Mouse (Mus musculus): ENCODE results near the gene Tcaim. TPM values are rescaled to one million over a fixed set of nuclear protein-coding genes. Genes with fewer than 3 reads are reported as not detected.

Tcaim gene
- total RNA-seq (2018; cell fraction: chromatin; rRNA removed): 10 to 100 TPM in 15 of 26 experiments, 1 to 10 TPM in 11; 2.5 to 24.1 (median 11.7) TPM
- 1 to 10 TPM; 1.5 to 5.6 (median 3.8) TPM for total RNA-seq (2018; cell fraction: cytosol; rRNA removed)
- total RNA-seq (2018; cell fraction: nucleus; rRNA removed): 10 to 100 TPM in 9 of 26 experiments, 1 to 10 TPM in 17; 1.3 to 19.4 (median 7.6) TPM
- 3.2 to 5.7 TPM (median 4.8 TPM) in 3 replicates for polyA plus RNA-seq (2018)

DNA sequence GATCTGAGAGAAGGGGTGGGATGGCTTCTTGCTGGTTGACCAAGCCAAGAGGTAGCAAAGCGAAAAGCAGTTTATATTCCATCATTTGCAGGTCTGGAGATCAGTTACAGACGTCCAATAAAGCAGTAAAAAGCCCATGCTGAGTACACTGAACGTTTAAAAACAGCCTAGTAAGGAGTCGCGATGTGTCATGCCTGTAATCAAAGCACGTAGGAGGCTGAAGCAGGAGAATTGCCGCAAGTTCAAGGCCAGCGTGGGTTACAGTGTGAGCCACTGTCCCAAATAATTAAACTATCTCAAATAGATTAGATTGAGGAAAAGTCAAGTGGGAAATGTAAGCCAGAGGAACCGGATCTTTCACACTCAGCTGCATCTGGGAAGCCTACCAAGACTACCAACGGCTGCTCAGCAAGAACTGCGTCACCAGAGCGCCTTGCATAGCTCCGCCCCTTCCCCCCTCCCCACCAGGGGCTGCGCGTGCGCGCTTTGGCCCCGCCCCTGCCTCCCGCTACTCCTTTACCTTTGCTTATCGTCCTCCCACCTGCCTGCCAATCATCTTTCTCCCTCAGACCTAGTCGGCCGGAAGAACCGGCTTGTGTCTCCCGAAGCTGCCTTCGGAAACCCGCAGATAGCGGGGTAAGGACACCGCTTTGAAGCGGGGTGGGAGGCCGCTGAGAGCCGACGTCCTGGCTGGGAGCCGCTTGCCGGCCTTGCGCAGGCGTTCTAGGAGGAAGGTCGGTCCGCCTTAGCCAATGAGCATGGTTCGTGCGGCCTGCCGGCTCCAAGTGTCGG, at the start of gene Tcaim:
Gene Tcaim, plus strand, starts transcription at position 487 of the 792 bp plus-strand sequence.
- no peaks in the 10 kb centered on the region for H3K36me3 ChIP-seq (ENCODE audit: inconsistent target)
- H3K79me2 ChIP-seq (ENCODE audit: inconsistent target): peaks cover 9% of the 10 kb centered on the region; the same call in 1 of the 2 replicates
- H3K4me3 ChIP-seq (ENCODE audit: inconsistent target): peak within 1 kb of the TSS; percentile 52
- peak within 1 kb of the TSS; percentile 37 for H3K27ac ChIP-seq
- 8% methylated on average over 42 of the region's 42 CpGs for WGBS (ENCODE audit: missing documents)

DNA sequence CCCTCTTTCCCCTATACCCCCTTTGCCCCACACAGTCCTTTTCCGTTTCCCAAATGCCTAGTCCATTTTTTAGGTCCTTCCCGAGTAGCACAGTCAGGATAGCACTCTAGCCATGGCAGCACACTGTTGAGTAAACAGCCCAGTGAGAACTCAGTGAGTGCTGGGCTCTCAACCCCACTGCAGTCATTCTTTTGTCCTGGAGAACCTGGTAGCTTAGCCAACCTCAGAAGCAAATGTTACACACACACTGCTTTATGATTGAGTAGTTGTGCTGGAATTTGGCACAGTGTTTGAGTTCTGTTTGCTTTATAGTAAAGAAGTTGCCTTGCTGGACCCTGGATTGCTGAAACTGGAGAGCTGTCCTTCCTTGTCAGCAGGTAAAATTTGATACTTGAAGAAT, 47.7 kb upstream of the Tcaim start:
- 76% methylated on average over 2 of the region's 2 CpGs for WGBS (ENCODE audit: missing documents)
- no peak overlapping the region for H3K27ac ChIP-seq
- H3K79me2 ChIP-seq (ENCODE audit: inconsistent target): no peaks in the 10 kb centered on the region
- H3K4me3 ChIP-seq (ENCODE audit: inconsistent target): no peak overlapping the region
- no peaks in the 10 kb centered on the region for H3K36me3 ChIP-seq (ENCODE audit: inconsistent target)

DNA sequence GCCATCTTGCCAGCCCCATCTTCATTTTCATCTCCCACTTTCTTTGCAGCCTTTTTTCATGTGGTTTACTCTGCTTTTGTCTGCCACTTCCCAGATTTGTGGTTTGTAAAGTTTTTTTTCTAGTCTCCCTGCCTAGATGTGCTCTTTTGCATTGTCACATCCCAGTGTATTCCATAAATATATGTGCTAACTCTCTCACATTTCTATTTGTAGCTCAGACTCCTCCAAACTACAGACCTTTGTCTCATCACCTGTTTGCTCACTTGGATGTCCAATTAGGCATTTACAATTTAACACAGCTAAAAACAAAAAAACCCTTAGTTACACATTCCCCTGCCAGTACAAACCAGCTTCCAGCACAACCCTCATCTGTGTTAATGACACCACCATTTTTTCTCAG, 45.2 kb upstream of the Tcaim start:
- no peaks in the 10 kb centered on the region for H3K79me2 ChIP-seq (ENCODE audit: inconsistent target)
- no peaks in the 10 kb centered on the region for H3K36me3 ChIP-seq (ENCODE audit: inconsistent target)
- H3K4me3 ChIP-seq (ENCODE audit: inconsistent target): no peak overlapping the region
- no peak overlapping the region for H3K27ac ChIP-seq

DNA sequence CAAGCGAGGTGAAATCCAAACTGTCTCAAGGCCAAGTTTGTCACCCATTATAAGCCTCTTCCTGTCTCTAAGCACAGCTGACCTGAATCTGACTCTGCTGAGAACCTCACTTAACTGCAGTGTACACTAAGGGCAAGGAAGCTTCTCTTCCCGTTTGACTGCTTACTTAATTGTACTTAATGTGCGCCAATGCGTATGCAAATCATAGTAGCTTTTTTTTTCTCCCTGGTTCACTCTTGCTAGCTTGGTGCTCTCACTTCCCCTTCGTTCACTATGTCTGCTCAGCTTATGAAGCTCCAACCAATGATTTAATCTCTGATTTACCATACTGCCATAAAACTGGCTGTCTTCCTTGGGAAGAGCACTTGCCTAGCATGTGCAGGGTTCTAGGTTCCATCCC, 20.1 kb upstream of the Tcaim start:
- Histone ChIP-seq H3K4me3 (ENCODE audit: inconsistent target) (no peak overlapping the region), H3K79me2 (ENCODE audit: inconsistent target) (no peaks in the 10 kb centered on the region), H3K36me3 (ENCODE audit: inconsistent target) (no peaks in the 10 kb centered on the region), H3K27ac (no peak overlapping the region)
- 20% methylated on average over 5 of the region's 5 CpGs for WGBS (ENCODE audit: missing documents)

DNA sequence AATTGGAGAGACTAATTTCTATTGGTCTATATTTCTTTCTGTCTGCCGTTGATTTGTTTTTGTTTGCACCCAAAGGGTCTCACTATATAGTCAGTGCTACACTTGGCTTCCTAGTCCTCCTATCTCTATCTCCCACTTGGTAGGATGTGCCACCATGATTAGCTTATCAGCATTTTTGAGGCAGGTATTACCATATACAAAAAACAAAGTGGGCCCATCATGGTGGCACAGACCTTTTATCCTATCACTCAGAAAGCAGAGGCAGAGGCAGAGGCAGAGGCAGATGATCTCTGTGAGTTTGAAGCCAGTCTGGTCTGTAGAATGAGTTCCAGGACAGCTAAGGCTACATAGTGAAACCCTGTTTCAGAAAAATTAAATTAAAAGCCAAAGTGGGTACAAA, 18.8 kb upstream of the Tcaim start:
- 94% methylated on average over 1 of the region's 1 CpGs for WGBS (ENCODE audit: missing documents)
- Histone ChIP-seq H3K36me3 (ENCODE audit: inconsistent target) (no peaks in the 10 kb centered on the region), H3K79me2 (ENCODE audit: inconsistent target) (no peaks in the 10 kb centered on the region), H3K27ac (no peak overlapping the region), H3K4me3 (ENCODE audit: inconsistent target) (no peak overlapping the region)

DNA sequence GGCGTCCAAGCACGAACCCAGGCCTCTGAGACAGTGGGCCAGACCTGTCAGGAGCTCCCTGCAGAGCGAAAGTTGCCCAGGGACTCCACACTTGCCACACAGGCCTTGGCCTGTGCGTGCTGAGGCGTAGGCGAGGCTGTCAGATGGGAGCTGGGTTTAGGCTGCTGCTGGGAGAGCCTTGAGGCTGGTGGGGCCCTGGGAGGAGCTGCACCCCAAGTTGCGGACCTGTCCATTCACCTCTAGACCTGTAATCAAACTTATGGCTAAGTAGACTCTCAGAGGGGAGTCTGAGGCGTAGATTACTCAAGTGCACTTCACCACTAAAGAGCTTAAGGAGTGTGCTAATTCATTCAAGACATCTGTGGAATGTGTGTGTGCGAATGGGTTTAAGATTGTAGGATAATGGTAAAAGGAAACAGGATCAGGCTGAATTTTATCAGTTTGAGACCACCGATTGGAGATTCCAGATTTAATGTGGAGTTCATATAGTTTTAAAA, 554 bp downstream of the Tcaim start:
- H3K27ac ChIP-seq: peak overlapping the region; percentile 37; the same call in 1 of the 2 replicates
- no peaks in the 10 kb centered on the region for H3K36me3 ChIP-seq (ENCODE audit: inconsistent target)
- H3K79me2 ChIP-seq (ENCODE audit: inconsistent target): peaks cover 9% of the 10 kb centered on the region; the same call in 1 of the 2 replicates
- H3K4me3 ChIP-seq (ENCODE audit: inconsistent target): peak overlapping the region; percentile 52
- 27% methylated on average over 10 of the region's 10 CpGs for WGBS (ENCODE audit: missing documents)

DNA sequence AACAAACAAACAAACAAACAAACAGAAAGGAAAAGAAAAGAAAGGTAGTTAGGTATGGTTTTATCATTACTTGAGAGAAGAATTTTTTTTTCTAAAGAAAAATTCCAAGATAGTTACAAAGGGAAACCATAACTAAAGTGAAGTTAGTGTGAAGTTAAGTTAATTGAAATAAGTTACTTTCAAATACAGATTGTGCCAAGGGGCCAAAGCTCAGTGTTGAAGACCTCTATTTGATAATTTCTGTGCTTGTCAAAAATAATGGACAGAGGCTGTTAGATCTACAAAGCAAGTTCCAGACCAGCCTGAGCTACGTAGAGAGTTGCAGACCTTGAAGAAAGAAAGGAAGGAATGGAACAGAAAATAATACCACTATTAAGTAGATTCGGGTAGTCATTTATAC, 1.8 kb downstream of the Tcaim start:
- Histone ChIP-seq H3K79me2 (ENCODE audit: inconsistent target) (peaks cover 9% of the 10 kb centered on the region; the same call in 1 of the 2 replicates), H3K27ac (no peak overlapping the region), H3K4me3 (ENCODE audit: inconsistent target) (no peak overlapping the region), H3K36me3 (ENCODE audit: inconsistent target) (peaks cover under 1% of the 10 kb centered on the region; the same call in 1 of the 2 replicates)
- 92% methylated on average over 2 of the region's 2 CpGs for WGBS (ENCODE audit: missing documents)

DNA sequence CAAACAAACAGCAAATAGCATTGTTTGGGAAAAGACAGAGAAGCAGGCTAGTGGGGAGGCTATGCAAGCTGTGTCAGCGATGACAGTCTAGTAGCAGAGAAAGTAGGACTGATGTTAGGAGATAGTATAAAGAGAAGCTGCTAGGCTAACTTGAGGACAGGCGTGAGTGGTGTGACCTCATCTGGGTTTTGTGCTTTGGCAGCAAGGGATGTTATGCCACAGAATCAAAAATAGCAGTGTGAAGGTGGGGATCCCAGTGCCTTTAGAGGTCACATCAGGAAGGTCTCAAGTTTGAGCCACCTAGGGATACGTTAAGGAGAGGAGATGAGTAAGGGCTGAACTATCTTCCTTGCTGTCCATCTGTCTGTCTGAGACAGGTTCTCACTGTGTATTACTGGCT, 4.9 kb downstream of the Tcaim start:
- Histone ChIP-seq H3K27ac (no peak overlapping the region), H3K36me3 (ENCODE audit: inconsistent target) (peaks cover 4% of the 10 kb centered on the region; the same call in 1 of the 2 replicates), H3K4me3 (ENCODE audit: inconsistent target) (no peak overlapping the region), H3K79me2 (ENCODE audit: inconsistent target) (peaks cover 9% of the 10 kb centered on the region; the same call in 1 of the 2 replicates)
- WGBS (ENCODE audit: missing documents): 91% methylated on average over 3 of the region's 3 CpGs

DNA sequence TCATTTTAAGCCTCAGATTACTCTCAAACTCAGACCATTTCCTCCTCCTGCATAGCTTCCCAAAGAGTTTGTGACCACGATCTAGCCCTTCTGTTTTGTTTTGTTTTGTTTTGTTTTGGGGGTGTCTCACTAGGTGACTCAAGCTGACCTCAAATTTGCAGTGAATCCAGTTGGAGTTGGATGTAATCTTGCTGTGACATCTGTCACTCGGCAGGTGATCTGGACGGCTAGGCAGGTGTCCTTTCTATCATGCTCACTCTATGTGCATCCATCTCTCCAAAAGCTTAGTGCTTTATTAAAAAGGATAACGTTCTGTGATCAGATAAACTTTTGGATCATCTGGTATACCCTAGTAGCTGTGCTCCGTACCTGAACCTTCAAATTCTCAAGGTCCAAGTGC, 7.0 kb downstream of the Tcaim start:
- Histone ChIP-seq H3K36me3 (ENCODE audit: inconsistent target) (peaks cover 4% of the 10 kb centered on the region; the same call in 1 of the 2 replicates), H3K79me2 (ENCODE audit: inconsistent target) (no peaks in the 10 kb centered on the region), H3K27ac (no peak overlapping the region), H3K4me3 (ENCODE audit: inconsistent target) (no peak overlapping the region)
- 87% methylated on average over 5 of the region's 5 CpGs for WGBS (ENCODE audit: missing documents)

DNA sequence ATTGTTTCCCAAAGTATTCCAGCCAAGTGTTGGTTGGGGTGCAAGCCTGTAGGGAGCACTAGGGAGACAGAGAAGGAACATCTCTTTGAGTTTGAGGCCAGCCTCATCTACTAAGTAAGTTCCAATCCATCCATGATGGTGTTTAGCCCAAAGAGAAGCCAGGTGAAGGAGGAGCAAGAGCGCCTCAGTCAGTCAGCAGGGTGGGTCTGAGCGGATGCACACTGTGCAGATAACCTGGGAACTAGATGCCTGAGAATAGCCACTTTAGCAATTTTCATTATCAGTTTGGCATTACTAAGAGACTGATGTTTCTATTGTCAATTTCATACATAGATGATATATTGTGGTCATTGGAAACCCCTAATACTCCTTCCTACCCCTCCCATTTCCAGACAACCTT, 9.4 kb downstream of the Tcaim start:
- no peaks in the 10 kb centered on the region for H3K79me2 ChIP-seq (ENCODE audit: inconsistent target)
- no peak overlapping the region for H3K4me3 ChIP-seq (ENCODE audit: inconsistent target)
- H3K27ac ChIP-seq: no peak overlapping the region
- WGBS (ENCODE audit: missing documents): 92% methylated on average over 2 of the region's 2 CpGs
- H3K36me3 ChIP-seq (ENCODE audit: inconsistent target): peaks cover 5% of the 10 kb centered on the region; the same call in 1 of the 2 replicates

DNA sequence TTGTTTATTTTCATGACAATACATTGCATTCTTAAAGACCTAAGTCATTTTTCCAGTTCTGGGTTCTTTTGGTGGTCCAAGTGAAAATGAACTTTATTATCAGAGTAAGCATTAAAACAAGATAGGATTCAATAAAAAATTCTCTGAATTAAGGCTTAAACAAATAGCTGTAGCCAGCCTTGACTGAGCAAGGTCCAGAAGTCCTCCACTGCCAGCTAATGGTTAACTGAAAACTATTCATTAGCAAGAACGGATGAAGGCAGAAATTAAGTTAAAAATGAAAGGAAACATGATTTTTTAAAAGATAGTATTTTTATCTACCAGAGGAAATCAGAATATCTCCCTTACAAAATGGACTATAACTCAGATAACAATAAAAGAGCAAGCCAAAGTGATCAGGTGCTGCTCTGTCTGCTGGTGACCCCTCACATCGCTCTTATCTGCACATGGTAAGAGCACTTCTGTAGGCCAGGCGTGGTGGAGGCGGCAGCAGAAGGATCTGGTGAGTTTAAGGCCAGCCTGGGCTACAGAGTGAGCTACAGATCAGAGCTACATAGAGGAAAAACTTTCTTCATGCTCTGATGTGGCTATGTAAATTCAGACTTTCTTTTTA, 10.0 kb downstream of the Tcaim start:
- 94% methylated on average over 4 of the region's 4 CpGs for WGBS (ENCODE audit: missing documents)
- H3K36me3 ChIP-seq (ENCODE audit: inconsistent target): peaks cover 10% of the 10 kb centered on the region
- H3K27ac ChIP-seq: no peak overlapping the region
- H3K4me3 ChIP-seq (ENCODE audit: inconsistent target): no peak overlapping the region
- no peaks in the 10 kb centered on the region for H3K79me2 ChIP-seq (ENCODE audit: inconsistent target)

DNA sequence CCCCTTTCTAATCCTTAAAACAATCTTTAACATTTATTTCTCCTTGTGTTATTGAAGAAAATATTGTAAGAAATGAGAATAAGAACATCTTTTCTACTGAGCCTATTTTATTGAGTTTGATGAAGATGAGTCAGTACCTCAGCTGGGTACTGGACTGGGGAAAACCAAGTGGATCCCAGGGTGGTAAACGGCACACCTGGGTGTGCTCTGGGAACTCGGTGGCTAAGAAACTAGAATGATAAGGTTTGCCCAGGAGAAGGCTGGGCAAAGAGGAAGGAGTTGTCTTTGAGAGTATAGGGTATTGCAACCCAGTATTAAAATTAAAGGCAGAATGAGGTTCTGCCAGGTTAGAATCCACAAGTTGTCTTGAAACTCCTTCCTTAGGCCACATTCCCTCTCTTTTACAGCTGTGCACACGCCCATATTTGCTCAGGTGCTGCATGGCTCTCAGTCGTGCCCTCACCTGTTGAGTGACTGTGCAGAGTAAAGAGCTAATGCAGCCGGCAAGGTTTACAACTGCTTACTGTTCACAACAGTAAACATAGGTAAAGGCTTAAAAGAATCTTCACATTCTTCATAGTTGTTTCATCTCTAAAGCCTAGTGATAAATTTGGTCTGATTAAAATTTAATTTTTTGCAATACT, 18.2 kb downstream of the Tcaim start:
- Histone ChIP-seq H3K4me3 (ENCODE audit: inconsistent target) (no peak overlapping the region), H3K36me3 (ENCODE audit: inconsistent target) (peaks cover 49% of the 10 kb centered on the region), H3K27ac (no peak overlapping the region), H3K79me2 (ENCODE audit: inconsistent target) (no peaks in the 10 kb centered on the region)
- 93% methylated on average over 5 of the region's 5 CpGs for WGBS (ENCODE audit: missing documents)

DNA sequence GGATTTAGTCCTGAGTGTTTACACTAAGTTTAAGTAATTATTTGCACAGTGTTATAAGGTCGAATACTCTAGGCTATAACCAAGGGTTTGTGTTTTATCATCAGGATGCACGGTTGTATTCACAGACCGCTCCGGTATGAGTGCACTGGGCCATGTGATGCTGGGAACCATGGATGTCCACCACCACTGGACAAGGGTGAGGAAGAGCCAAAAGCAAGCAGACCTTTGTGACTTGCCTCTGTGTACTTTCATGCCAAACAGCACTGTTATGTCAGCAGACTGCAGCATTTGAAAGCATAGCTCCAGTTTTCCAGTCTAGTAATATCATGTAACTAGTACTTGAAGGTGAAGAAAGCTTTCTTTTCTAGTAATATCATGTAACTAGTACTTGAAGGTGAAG, 21.4 kb downstream of the Tcaim start:
- WGBS (ENCODE audit: missing documents): 95% methylated on average over 4 of the region's 4 CpGs
- Histone ChIP-seq H3K36me3 (ENCODE audit: inconsistent target) (peaks cover 36% of the 10 kb centered on the region), H3K79me2 (ENCODE audit: inconsistent target) (no peaks in the 10 kb centered on the region), H3K4me3 (ENCODE audit: inconsistent target) (no peak overlapping the region), H3K27ac (no peak overlapping the region)

DNA sequence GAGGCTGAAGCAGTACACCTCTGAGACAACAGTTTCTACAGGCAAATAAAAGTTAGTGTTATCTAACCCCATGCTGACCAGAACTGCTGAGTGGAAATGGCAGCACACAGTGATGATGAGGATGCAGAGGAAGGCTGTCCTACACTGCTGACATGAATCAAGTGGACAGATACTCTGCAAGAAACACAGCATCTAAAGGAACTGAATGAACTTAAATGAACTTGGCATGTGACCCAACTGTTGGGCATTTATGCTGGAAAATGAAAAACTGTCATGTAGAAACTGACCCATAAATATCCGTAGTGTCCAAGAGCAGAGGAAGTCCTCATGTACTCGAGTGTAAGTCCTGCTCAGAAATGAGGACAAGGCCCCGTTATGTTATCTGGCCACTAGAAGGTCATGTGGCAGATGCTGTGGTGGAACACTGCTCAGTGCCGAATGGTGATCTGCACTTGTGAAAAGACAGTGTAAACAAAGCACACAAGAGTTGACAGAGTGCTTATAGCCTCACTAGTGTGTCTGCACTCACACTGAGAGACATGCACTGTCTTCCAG, 24.6 kb downstream of the Tcaim start:
- Histone ChIP-seq H3K36me3 (ENCODE audit: inconsistent target) (peaks cover 41% of the 10 kb centered on the region), H3K27ac (no peak overlapping the region), H3K4me3 (ENCODE audit: inconsistent target) (no peak overlapping the region), H3K79me2 (ENCODE audit: inconsistent target) (no peaks in the 10 kb centered on the region)
- WGBS (ENCODE audit: missing documents): 89% methylated on average over 4 of the region's 4 CpGs
